Mouse (Mus musculus) CD4-positive, CD25-positive, alpha-beta regulatory T cell, adult 4 months (primary cell): ENCODE results near the gene Dpysl5. TPM values are rescaled to one million over a fixed set of nuclear protein-coding genes. Genes with fewer than 3 reads are reported as not detected.

Experiments used
- ATAC-seq: one replicate; pipeline ENCODE4 v1.8.0; 2017
- polyA plus RNA-seq, 2 experiments: library from polyadenylated mRNA; unstranded; fragments of 100-300 nt; shearing (Covaris generic); gene quantifications; one replicate each; pipeline ENCODE4 v1.2.1; 2017

Gene Dpysl5
- polyA plus RNA-seq, 2 experiments from 2014 or later, result not detected

GRCm38 (mm10) chr5:30824124-30824988 lies 113.0 kb downstream of the Dpysl5 start:
- no peak for ATAC-seq

- no peak for ATAC-seq
Observed at GRCm38 (mm10) chr5:30825166-30825565, 113.8 kb downstream of the Dpysl5 start.

- ATAC-seq, result no peak
Observed at GRCm38 (mm10) chr5:30825821-30826220, 114.5 kb downstream of the Dpysl5 start.

- no peak for ATAC-seq
Observed at GRCm38 (mm10) chr5:30833416-30833815, 122.1 kb downstream of the Dpysl5 start.

- ATAC-seq, result no peak
Observed at GRCm38 (mm10) chr5:30839731-30840130, 128.4 kb downstream of the Dpysl5 start.

- no peak for ATAC-seq
Observed at GRCm38 (mm10) chr5:30841896-30842295, 130.5 kb downstream of the Dpysl5 start.

Other genes with a start within 250 kb of the Dpysl5 start
- not detected for gene Otof, start 249.6 kb upstream of the Dpysl5 start, polyA plus RNA-seq
- not detected for gene 1700001C02Rik, start 245.5 kb upstream of the Dpysl5 start, polyA plus RNA-seq
- not detected for gene Cib4, start 165.7 kb upstream of the Dpysl5 start, polyA plus RNA-seq
- under 1 TPM in 1 of 2 experiments, not detected in 1; 0.47 TPM for gene Kcnk3, start 123.4 kb upstream of the Dpysl5 start, polyA plus RNA-seq
- gene Slc35f6, start 63.6 kb upstream of the Dpysl5 start, polyA plus RNA-seq, result 10 to 100 TPM; 18.0 to 22.7 TPM
- gene Cenpa, start 44.8 kb upstream of the Dpysl5 start, polyA plus RNA-seq, result 10 to 100 TPM; 45.4 to 60.5 TPM
- gene Mapre3, start 103.1 kb downstream of the Dpysl5 start, polyA plus RNA-seq, result 1 to 10 TPM; 3.0 to 4.1 TPM
- 10 to 100 TPM; 28.4 to 41.1 TPM for gene Tmem214, start 156.4 kb downstream of the Dpysl5 start, polyA plus RNA-seq
- 1 to 10 TPM; 4.4 to 5.5 TPM for gene Agbl5, start 177.1 kb downstream of the Dpysl5 start, polyA plus RNA-seq
- 100 to 1,000 TPM; 200 to 285 TPM for gene Ost4, start 196.2 kb downstream of the Dpysl5 start, polyA plus RNA-seq
- gene Emilin1, start 201.8 kb downstream of the Dpysl5 start, polyA plus RNA-seq, result under 1 TPM; 0.32 to 0.90 TPM
- 10 to 100 TPM; 20.3 to 26.3 TPM for gene Khk, start 209.9 kb downstream of the Dpysl5 start, polyA plus RNA-seq
- 1 to 10 TPM in 1 of 2 experiments, not detected in 1; 1.7 TPM for gene Cgref1, start 234.0 kb downstream of the Dpysl5 start, polyA plus RNA-seq
- gene Preb, start 248.8 kb downstream of the Dpysl5 start, polyA plus RNA-seq, result 100 to 1,000 TPM in 1 of 2 experiments, 10 to 100 TPM in 1; 83.6 to 112 TPM